Mouse (Mus musculus) CH12.LX (cell line): ENCODE measurements at regions not wholly inside any gene's neighbourhood (a gene's known extent, or its start where the extent isn't known, plus 50 kb on each side); places are given as distances from the start of the nearest gene placed in this dataset.

Source experiments
- DNase-seq: peaks from one replicate; pipeline ENCODE4 v3.0.0-alpha.2; 2013; ENCODE audit errors: extremely low read depth
- H3K27ac ChIP-seq: 2 replicates; pipeline ENCODE4 v1.5.1; 2012; ENCODE audit warnings: low read depth, mild to moderate bottlenecking, control low read depth, moderate library complexity; ENCODE audit not compliant: insufficient read depth
- H3K27me3 ChIP-seq: replicated peaks from 2 replicates; pipeline ENCODE3; 2012; ENCODE audit warnings: inconsistent platforms
- H3K36me3 ChIP-seq, 2 experiments: replicated peaks in 1 of 2; 2 replicates each; pipeline versions ENCODE3 to v1.6.1; 2012; ENCODE audit warnings: inconsistent platforms in 1 of 2, low read length in 1 of 2, mild to moderate bottlenecking in 1 of 2, mixed read lengths in 1 of 2, moderate library complexity in 1 of 2; ENCODE audit not compliant: control insufficient read depth in 1 of 2, insufficient read depth in 1 of 2
- H3K4me1 ChIP-seq, 2 experiments: 2 replicates each; pipeline ENCODE4 v1.6.1; 2012; ENCODE audit warnings: inconsistent platforms in 1 of 2, moderate library complexity in 1 of 2; ENCODE audit not compliant: insufficient read depth in 2 of 2, control insufficient read depth in 1 of 2
- H3K4me2 ChIP-seq: 2 replicates; pipeline ENCODE4 v1.6.1; 2012; ENCODE audit warnings: low read depth, mild to moderate bottlenecking, control low read depth; ENCODE audit not compliant: poor library complexity, insufficient read depth, severe bottlenecking
- H3K4me3 ChIP-seq, 3 experiments: fragments of 150-350 bp in 1 of 3; sonication (generic) in 1 of 3; replicated peaks in 1 of 3; 2 replicates each; pipeline versions ENCODE3 to v1.5.1; 2011 to 2012; ENCODE audit warnings: low read depth in 2 of 3, low read length in 2 of 3, mild to moderate bottlenecking in 2 of 3, moderate library complexity in 2 of 3, control low read depth in 1 of 3, improper control_type of control experiment in 1 of 3, inconsistent platforms in 1 of 3, mixed read lengths in 1 of 3; ENCODE audit not compliant: poor library complexity in 1 of 3
- H3K79me2 ChIP-seq: replicated peaks from 2 replicates; pipeline ENCODE4 v1.6.1; 2012; ENCODE audit warnings: mild to moderate bottlenecking, moderate library complexity; ENCODE audit not compliant: control insufficient read depth, poor library complexity, insufficient read depth, severe bottlenecking; ENCODE audit errors: extremely low read depth
- H3K9ac ChIP-seq: 2 replicates; pipeline ENCODE4 v1.6.1; 2012; ENCODE audit warnings: low read depth, mild to moderate bottlenecking, control low read depth, moderate library complexity; ENCODE audit not compliant: insufficient read depth
- H3K9me3 ChIP-seq: replicated peaks from 2 replicates; pipeline ENCODE3; 2012; ENCODE audit warnings: low read length, inconsistent platforms, mixed read lengths
- ETS1 ChIP-seq: conservative IDR thresholded peaks from 2 replicates; pipeline ENCODE4 v1.6.1; 2012; ENCODE audit warnings: low read depth, mild to moderate bottlenecking, inconsistent platforms, low read length, improper control_type of control experiment, moderate library complexity
- GABPA ChIP-seq: IDR thresholded peaks from 2 replicates; pipeline ENCODE4 v1.6.1; 2012; ENCODE audit warnings: low read depth, low read length, improper control_type of control experiment, inconsistent platforms; ENCODE audit not compliant: insufficient replicate concordance
- IRF4 ChIP-seq: IDR thresholded peaks from 2 replicates; pipeline ENCODE4 v1.6.1; 2014; ENCODE audit warnings: low read depth, mild to moderate bottlenecking, inconsistent platforms, low read length, improper control_type of control experiment
- POLR2A ChIP-seq: IDR thresholded peaks from 2 replicates; pipeline ENCODE4 v1.6.1; 2011; ENCODE audit warnings: low read depth, mild to moderate bottlenecking, improper control_type of control experiment, low read length
- TCF12 ChIP-seq: IDR thresholded peaks from 2 replicates; pipeline ENCODE4 v1.6.1; 2014; ENCODE audit warnings: low read depth, mild to moderate bottlenecking, inconsistent platforms, low read length, improper control_type of control experiment
- dilution Hi-C: fragments of 300-500 bp; cut with MboI; formaldehyde crosslinking; loops from 2 replicates; pipeline ENCODE4 v1.14.3; 2020; ENCODE audit warnings: low sequenced_read_pairs; ENCODE audit not compliant: extremely low pct_unique_long_range_greater_than_20kb, extremely low pct_ligation_motif_present
- in situ Hi-C: fragments of 300-500 bp; cut with MboI; formaldehyde crosslinking; loops from 3 replicates; pipeline ENCODE4 v1.14.3; 2019; ENCODE audit warnings: low sequenced_read_pairs, low pct_ligation_motif_present, low pct_unique_long_range_greater_than_20kb, mixed read lengths

- dilution Hi-C loops: no loop called here
- no peak overlapping the region for H3K9ac ChIP-seq
- no peak overlapping the region for H3K27ac ChIP-seq
- TF ChIP-seq ETS1: no peak
- no peak for TF ChIP-seq POLR2A
- TF ChIP-seq TCF12: no peak
- no peak for TF ChIP-seq GABPA
- TF ChIP-seq IRF4: no peak
- TF ChIP-seq, all 38 proteins: peak for 0
- Histone ChIP-seq H3K4me2 (no peak overlapping the region), H3K9me3 (peaks cover 1% of the 10 kb centered on the region), H3K36me3 (no peaks in the 10 kb centered on the region), H3K4me3 (no peak overlapping the region), H3K79me2 (no peaks in the 10 kb centered on the region), H3K27me3 (no peaks in the 10 kb centered on the region), H3K4me1 (peaks cover 0 to 6% of the 10 kb centered on the region in 2 experiments; a peak in 2 of 4 replicates)
- in situ Hi-C loops: no loop called here
- DNase-seq: no peak
Measured at GRCm38 (mm10) chr12:77014908-77015307, 52.9 kb upstream of the Max start.
